Mouse (Mus musculus): ENCODE data around the gene Gpr4. TPM values are rescaled to one million over a fixed set of nuclear protein-coding genes. Genes with fewer than 3 reads are reported as not detected.

The Gpr4 gene
- total and polyA plus RNA-seq, 3 experiments = 0.15 to 0.19 TPM; not detected in 1

- Histone ChIP-seq H3K9ac (ENCODE audit: control insufficient read depth, low read depth, low read length, poor library complexity, severe bottlenecking) (no peak overlapping the region), H3K9me3 (replicated peaks; ENCODE audit: insufficient read depth, low read length) (no peaks in the 10 kb centered on the region), H3K36me3 (ENCODE audit: control insufficient read depth in 1 of 2, insufficient read depth in 2 of 2, low read length in 2 of 2) (no peaks in the 10 kb centered on the region), H3K27ac (ENCODE audit: control insufficient read depth, low read depth, low read length) (no peak overlapping the region), H3K79me2 (ENCODE audit: control insufficient read depth, insufficient read depth, low read length, poor library complexity) (peaks cover 20% of the 10 kb centered on the region), H3K27me3 (ENCODE audit: control insufficient read depth in 1 of 2, insufficient read depth in 2 of 2, low read length in 2 of 2) (no peaks in the 10 kb centered on the region), H3K4me3 (ENCODE audit: control insufficient read depth in 1 of 2, insufficient read depth in 1 of 2, low read depth in 2 of 2, low read length in 2 of 2) (no peak overlapping the region), H3K4me1 (ENCODE audit: control insufficient read depth in 1 of 2, insufficient read depth in 2 of 2, low read length in 2 of 2) (peaks cover 0 to 7% of the 10 kb centered on the region in 2 experiments; a peak in 3 of 4 replicates)
- no peak for TF ChIP-seq MAZ (IDR thresholded peaks at IDR 0.05; ENCODE audit: low read depth, low read length)
- no peak for TF ChIP-seq NRF1 (IDR thresholded peaks at IDR 0.05; ENCODE audit: insufficient read depth, low read depth, low read length, poor library complexity, severe bottlenecking)
- no peak for TF ChIP-seq CHD1 (IDR thresholded peaks at IDR 0.05; ENCODE audit: low read depth, low read length)
- TF ChIP-seq MAFK (IDR thresholded peaks at IDR 0.05; ENCODE audit: borderline replicate concordance, low read depth, low read length) = no peak
- TF ChIP-seq CTCF (IDR thresholded peaks at IDR 0.05 in 2 of 3, conservative IDR thresholded peaks at IDR 0.05 in 1 of 3; ENCODE audit: control insufficient read depth in 1 of 3, insufficient read depth in 1 of 3, low read depth in 2 of 3, low read length in 3 of 3, poor library complexity in 1 of 3, severe bottlenecking in 1 of 3) = no peak
- peak; percentile 34 for DNase-seq (ENCODE audit: low read depth, low spot score)
Measured at GRCm38 (mm10) chr7:19224933-19225332, 12.6 kb downstream of the Gpr4 start.

- Histone ChIP-seq H3K27ac (ENCODE audit: control insufficient read depth, low read depth, low read length) (peak overlapping the region; percentile 94), H3K27me3 (ENCODE audit: control insufficient read depth in 1 of 2, insufficient read depth in 2 of 2, low read length in 2 of 2) (no peaks in the 10 kb centered on the region), H3K79me2 (ENCODE audit: control insufficient read depth, insufficient read depth, low read length, poor library complexity) (peaks cover 34% of the 10 kb centered on the region), H3K4me1 (ENCODE audit: control insufficient read depth in 1 of 2, insufficient read depth in 2 of 2, low read length in 2 of 2) (peaks cover 0 to 7% of the 10 kb centered on the region in 2 experiments; a peak in 3 of 4 replicates), H3K36me3 (ENCODE audit: control insufficient read depth in 1 of 2, insufficient read depth in 2 of 2, low read length in 2 of 2) (no peaks in the 10 kb centered on the region), H3K4me3 (ENCODE audit: control insufficient read depth in 1 of 2, insufficient read depth in 1 of 2, low read depth in 2 of 2, low read length in 2 of 2) (peak overlapping the region; percentile 81 to 91), H3K9me3 (replicated peaks; ENCODE audit: insufficient read depth, low read length) (no peaks in the 10 kb centered on the region), H3K9ac (ENCODE audit: control insufficient read depth, low read depth, low read length, poor library complexity, severe bottlenecking) (peak overlapping the region; percentile 88)
- peak; percentile 69 for DNase-seq (ENCODE audit: low read depth, low spot score)
- TF ChIP-seq TAL1 (IDR thresholded peaks at IDR 0.05; ENCODE audit: low read length) (no peak), MAZ (IDR thresholded peaks at IDR 0.05; ENCODE audit: low read depth, low read length) (no peak), SMC3 (IDR thresholded peaks at IDR 0.05; ENCODE audit: low read depth, low read length) (no peak), EP300 (IDR thresholded peaks at IDR 0.05; ENCODE audit: low read depth in 1 of 2, low read length in 2 of 2) (peak in 1 of 2 experiments; percentile 49; a peak in 1 of 4 replicates), MYC (IDR thresholded peaks at IDR 0.05; ENCODE audit: low read depth, low read length) (peak; percentile 39; the same call in 1 of the 2 replicates), TCF12 (IDR thresholded peaks at IDR 0.05; ENCODE audit: low read depth, low read length) (0 out of 2 replicates have a peak, but pooled peaks have one; percentile 28), MEF2A (IDR thresholded peaks at IDR 0.05; ENCODE audit: extremely low read depth, insufficient replicate concordance, low read depth, low read length, poor library complexity, severe bottlenecking) (no peak), KAT2A (conservative IDR thresholded peaks at IDR 0.05; ENCODE audit: low read depth, low read length) (no peak), USF1 (IDR thresholded peaks at IDR 0.05; ENCODE audit: low read depth, low read length) (0 out of 2 replicates have a peak, but pooled peaks have one; percentile 8), NRF1 (IDR thresholded peaks at IDR 0.05; ENCODE audit: insufficient read depth, low read depth, low read length, poor library complexity, severe bottlenecking) (no peak), USF2 (IDR thresholded peaks at IDR 0.05; ENCODE audit: borderline replicate concordance in 1 of 2, insufficient read depth in 1 of 2, low read depth in 1 of 2, low read length in 2 of 2) (no peak), CHD2 (IDR thresholded peaks at IDR 0.05; ENCODE audit: low read length) (no peak), ZKSCAN1 (IDR thresholded peaks at IDR 0.05; ENCODE audit: low read depth, low read length) (no peak), ZC3H11A (IDR thresholded peaks at IDR 0.05; ENCODE audit: low read depth, low read length) (no peak), CTCF (IDR thresholded peaks at IDR 0.05 in 2 of 3, conservative IDR thresholded peaks at IDR 0.05 in 1 of 3; ENCODE audit: control insufficient read depth in 1 of 3, insufficient read depth in 1 of 3, low read depth in 2 of 3, low read length in 3 of 3, poor library complexity in 1 of 3, severe bottlenecking in 1 of 3) (no peak), NELFE (IDR thresholded peaks at IDR 0.05; ENCODE audit: low read depth, low read length) (no peak), CHD1 (IDR thresholded peaks at IDR 0.05; ENCODE audit: low read depth, low read length) (0 out of 2 replicates have a peak, but pooled peaks have one; percentile 17), HCFC1 (IDR thresholded peaks at IDR 0.05; ENCODE audit: low read depth, low read length) (no peak), ETS1 (IDR thresholded peaks at IDR 0.05; ENCODE audit: low read depth, low read length) (peak; percentile 31; the same call in 1 of the 2 replicates), MAFK (IDR thresholded peaks at IDR 0.05; ENCODE audit: borderline replicate concordance, low read depth, low read length) (no peak), MYB (IDR thresholded peaks at IDR 0.05; ENCODE audit: low read depth, low read length) (peak; percentile 19; the same call in 1 of the 2 replicates), ZMIZ1 (IDR thresholded peaks at IDR 0.05; ENCODE audit: low read depth, low read length) (no peak), UBTF (IDR thresholded peaks at IDR 0.05; ENCODE audit: borderline replicate concordance, insufficient read depth, low read depth, low read length) (no peak), GABPA (IDR thresholded peaks at IDR 0.05; ENCODE audit: low read depth, low read length) (0 out of 2 replicates have a peak, but pooled peaks have one; percentile 16), RAD21 (IDR thresholded peaks at IDR 0.05; ENCODE audit: low read depth, low read length) (no peak)
Measured at GRCm38 (mm10) chr7:19226817-19227797, 14.8 kb downstream of the Gpr4 start.
